ENCODE assay signal across 26 mouse cellular contexts in genomic region chr4:82864974-82865699, GRCm38 (mm10). TPM values are rescaled to one million over a fixed set of nuclear protein-coding genes. Genes with fewer than 3 reads are reported as not detected.
A peak's percentile ranks its signal among the peaks of the same experiment; 100 is the strongest.
DNase-seq lines count a peak whose midpoint lies in the region; ATAC-seq and TF ChIP-seq lines count a peak whose summit lies in the region.
"Had no signal": no experiment of that assay in that cellular context is flagged by ENCODE, and none has a peak within 500 bp of the region (broad histone marks: within the 10 kb centered on the region; RNA-seq: fewer than 3 reads in every experiment).

No protein-coding gene starts in this region.

- no peaks in the 10 kb centered on the region for H3K9me3 ChIP-seq in midbrain, embryonic 11.5 days (ENCODE audit: control insufficient read depth, low read length)
- H3K9me3 ChIP-seq in midbrain, postnatal 0 days (ENCODE audit: low read length) = no peaks in the 10 kb centered on the region
- H3K9me3 ChIP-seq in lung, postnatal 0 days (ENCODE audit: low read length) = no peaks in the 10 kb centered on the region
- H3K9me3 ChIP-seq: embryonic facial prominence, embryonic 13.5 days; embryonic facial prominence, embryonic 15.5 days; forebrain, embryonic 10.5 days; forebrain, embryonic 12.5 days had no signal

- no peak for TF ChIP-seq CTCF in midbrain, postnatal 0 days (IDR thresholded peaks at IDR 0.05)
- no peak for TF ChIP-seq CTCF in lung, adult 2 months (IDR thresholded peaks at IDR 0.05; ENCODE audit: insufficient read depth, low read length)
- TF ChIP-seq CTCF in lung, postnatal 0 days (IDR thresholded peaks at IDR 0.05) = no peak

- ATAC-seq in midbrain, embryonic 11.5 days (ENCODE audit: low FRiP score) = no peak
- ATAC-seq in midbrain, postnatal 0 days (ENCODE audit: low FRiP score) = no peak
- ATAC-seq in granulocyte monocyte progenitor cell, adult 5-6 weeks (replicated peaks; ENCODE audit: poor library complexity, severe bottlenecking) = peak; percentile 72
- peak; percentile 66 for ATAC-seq in megakaryocyte, adult 5-6 weeks (ENCODE audit: poor library complexity, severe bottlenecking)
- ATAC-seq in lung, postnatal 0 days = no peak
- ATAC-seq: forebrain, embryonic 14.5 days; forebrain, embryonic 16.5 days had no signal

- H3K36me3 ChIP-seq in midbrain, embryonic 11.5 days (ENCODE audit: control insufficient read depth, insufficient read depth, low read length) = no peaks in the 10 kb centered on the region
- no peaks in the 10 kb centered on the region for H3K36me3 ChIP-seq in midbrain, postnatal 0 days (ENCODE audit: insufficient read depth, low read length)
- H3K36me3 ChIP-seq in myocyte (ENCODE audit: control insufficient read depth, insufficient read depth) = no peaks in the 10 kb centered on the region
- H3K36me3 ChIP-seq in lung, postnatal 0 days (ENCODE audit: insufficient read depth, low read length) = no peaks in the 10 kb centered on the region
- H3K36me3 ChIP-seq: embryonic facial prominence, embryonic 13.5 days; embryonic facial prominence, embryonic 15.5 days; forebrain, embryonic 10.5 days; forebrain, embryonic 12.5 days had no signal

- no peak for TF ChIP-seq EP300 in lung, postnatal 0 days (IDR thresholded peaks at IDR 0.05)

- DNase-seq in midbrain, embryonic 11.5 days (ENCODE audit: low spot score, missing footprints) = peak; percentile 59
- no peak for DNase-seq in midbrain, postnatal 0 days (ENCODE audit: low spot score)
- no peak for DNase-seq in lung, adult 2 months
- DNase-seq in gastrocnemius, adult 18-20 months (ENCODE audit: low spot score) = no peak
- no peak for DNase-seq in lung, postnatal 0 days (ENCODE audit: low spot score)
- DNase-seq: adrenal gland, adult 2 months; adrenal gland, postnatal 10 days; adrenal gland, postnatal 25 days; cerebellum, adult 11-12 months; cerebellum, adult 2 months; cerebellum, adult 9-10 months; cerebellum, postnatal 10 days; cerebellum, postnatal 25 days; embryo, embryonic 11 days had no signal

- H3K27me3 ChIP-seq in midbrain, embryonic 11.5 days (ENCODE audit: control insufficient read depth, insufficient read depth, low read length) = no peaks in the 10 kb centered on the region
- H3K27me3 ChIP-seq in midbrain, postnatal 0 days (ENCODE audit: insufficient read depth, low read length) = no peaks in the 10 kb centered on the region
- H3K27me3 ChIP-seq in myocyte (ENCODE audit: control insufficient read depth, insufficient read depth, insufficient read length) = no peaks in the 10 kb centered on the region
- H3K27me3 ChIP-seq in lung, postnatal 0 days (replicated peaks; ENCODE audit: insufficient read depth, low read length) = no peaks in the 10 kb centered on the region
- H3K27me3 ChIP-seq: embryonic facial prominence, embryonic 13.5 days; embryonic facial prominence, embryonic 15.5 days; forebrain, embryonic 12.5 days had no signal

- H3K79me2 ChIP-seq in myocyte (ENCODE audit: control insufficient read depth, insufficient read depth) = no peaks in the 10 kb centered on the region

- 76% methylated on average over 8 of the region's 8 CpGs for WGBS in midbrain, embryonic 11.5 days
- 80% methylated on average over 8 of the region's 8 CpGs for WGBS in midbrain, postnatal 0 days
- 75% methylated on average over 8 of the region's 8 CpGs for whole genome bisulfite sequencing in lung, adult 2 months
- 85% methylated on average over 8 of the region's 8 CpGs for WGBS in lung, postnatal 0 days

- H3K4me2 ChIP-seq in midbrain, embryonic 11.5 days = no peak overlapping the region
- H3K4me2 ChIP-seq in midbrain, postnatal 0 days (ENCODE audit: low read depth, low read length, poor library complexity, severe bottlenecking) = no peak overlapping the region
- no peak overlapping the region for H3K4me2 ChIP-seq in myocyte (ENCODE audit: low read depth)
- no peak overlapping the region for H3K4me2 ChIP-seq in lung, postnatal 0 days (replicated peaks; ENCODE audit: low read depth, low read length)
- H3K4me2 ChIP-seq: embryonic facial prominence, embryonic 13.5 days; embryonic facial prominence, embryonic 15.5 days; forebrain, embryonic 12.5 days had no signal

- no peak for TF ChIP-seq POLR2A in myocyte (IDR thresholded peaks at IDR 0.05; ENCODE audit: insufficient read length, low read depth)
- TF ChIP-seq POLR2A in lung, adult 2 months (IDR thresholded peaks at IDR 0.05; ENCODE audit: borderline replicate concordance, extremely low read depth, low read depth, low read length) = no peak

- no peak overlapping the region for H3K27ac ChIP-seq in midbrain, embryonic 11.5 days (ENCODE audit: low read depth, low read length)
- H3K27ac ChIP-seq in midbrain, postnatal 0 days (ENCODE audit: low read depth, low read length) = no peak overlapping the region
- no peak overlapping the region for H3K27ac ChIP-seq in lung, postnatal 0 days (ENCODE audit: low read length)
- H3K27ac ChIP-seq: embryonic facial prominence, embryonic 13.5 days; embryonic facial prominence, embryonic 15.5 days; forebrain, embryonic 10.5 days; forebrain, embryonic 12.5 days had no signal

- no peak overlapping the region for H3ac ChIP-seq in myocyte (ENCODE audit: control insufficient read depth, insufficient read length)

- H3K9ac ChIP-seq in midbrain, embryonic 11.5 days (ENCODE audit: low read length) = no peak overlapping the region
- H3K9ac ChIP-seq in midbrain, postnatal 0 days (replicated peaks; ENCODE audit: low read length, poor library complexity, severe bottlenecking) = no peak overlapping the region
- H3K9ac ChIP-seq in lung, postnatal 0 days (replicated peaks; ENCODE audit: low read depth) = no peak overlapping the region
- H3K9ac ChIP-seq: embryonic facial prominence, embryonic 13.5 days; embryonic facial prominence, embryonic 15.5 days; forebrain, embryonic 12.5 days had no signal

- H3K4me3 ChIP-seq in midbrain, embryonic 11.5 days (ENCODE audit: low read depth, low read length) = no peak overlapping the region
- no peak overlapping the region for H3K4me3 ChIP-seq in midbrain, postnatal 0 days (ENCODE audit: low read depth, low read length)
- H3K4me3 ChIP-seq in myocyte = no peak overlapping the region
- H3K4me3 ChIP-seq in lung, adult 2 months (replicated peaks; ENCODE audit: extremely low read depth, low read depth, low read length) = no peak overlapping the region
- no peak overlapping the region for H3K4me3 ChIP-seq in lung, postnatal 0 days (ENCODE audit: low read depth, low read length)
- H3K4me3 ChIP-seq: embryonic facial prominence, embryonic 13.5 days; embryonic facial prominence, embryonic 15.5 days; erythroblast, embryonic 14.5 days; forebrain, embryonic 10.5 days; forebrain, embryonic 12.5 days had no signal

- no peaks in the 10 kb centered on the region for H3K4me1 ChIP-seq in midbrain, embryonic 11.5 days (ENCODE audit: control insufficient read depth, insufficient read depth, low read length)
- H3K4me1 ChIP-seq in midbrain, postnatal 0 days (ENCODE audit: insufficient read depth, low read length) = no peaks in the 10 kb centered on the region
- no peaks in the 10 kb centered on the region for H3K4me1 ChIP-seq in lung, adult 2 months (ENCODE audit: control insufficient read depth, insufficient read depth, low read length)
- H3K4me1 ChIP-seq in lung, postnatal 0 days (ENCODE audit: insufficient read depth, low read depth, low read length) = no peaks in the 10 kb centered on the region
- H3K4me1 ChIP-seq: embryonic facial prominence, embryonic 13.5 days; embryonic facial prominence, embryonic 15.5 days; forebrain, embryonic 10.5 days; forebrain, embryonic 12.5 days had no signal

TF ChIP-seq in myocyte, 11 proteins besides CTCF, POLR2A, EP300 and RAD21:
- TF ChIP-seq REST (IDR thresholded peaks at IDR 0.05; ENCODE audit: insufficient read depth, insufficient read length) = no peak
- no peak for TF ChIP-seq SRF (IDR thresholded peaks at IDR 0.05; ENCODE audit: control insufficient read depth, insufficient read length, low read depth)
- no peak for TF ChIP-seq E2F4 (IDR thresholded peaks at IDR 0.05; ENCODE audit: insufficient read depth)
- TF ChIP-seq CEBPB (IDR thresholded peaks at IDR 0.05; ENCODE audit: insufficient read depth, poor library complexity, severe bottlenecking) = peak; percentile 64; the same call in 1 of the 2 replicates

RNA-seq across cellular contexts. Expression of gene Zdhhc21, which starts 5.4 kb away (rescaled TPM):
- polyA plus RNA-seq in midbrain, embryonic 11.5 days (2014; fragmentation: Nextera tagmentation; extraction: Ambion mirVana) = 11.5 and 15.6 TPM in 2 replicates
- 50.3 and 55.1 TPM in 2 replicates for total RNA-seq in midbrain, postnatal 0 days (2014; rRNA removed)
- polyA plus RNA-seq in midbrain, postnatal 0 days (2015; fragmentation: Nextera tagmentation; extraction: Ambion mirVana) = 11.5 and 14.8 TPM in 2 replicates
- 28.0 and 37.5 TPM in 2 replicates for total RNA-seq in granulocyte monocyte progenitor cell, adult 5-6 weeks (2014; fragmentation: Nextera tagmentation)
- 19.8 and 24.5 TPM in 2 replicates for total RNA-seq in granulocyte monocyte progenitor cell, adult 5-6 weeks (2017)
- total RNA-seq in megakaryocyte, adult 5-6 weeks (2015) = 33.4 and 38.2 TPM in 2 replicates
- 24.7 and 33.2 TPM in 2 replicates for total RNA-seq in megakaryocyte, adult 5-6 weeks (2017)
- polyA plus RNA-seq in myocyte (2012; fragmentation: generic; extraction: Trizol) = 3.1 TPM
- 2.9 and 4.3 TPM in 2 replicates for polyA plus RNA-seq in lung, adult 2 months (2012; rRNA removed)
- 10 to 100 TPM; 10.7 to 11.1 TPM for total RNA-seq in gastrocnemius, adult 18-20 months (2021)
- polyA plus RNA-seq in lung, postnatal 0 days (2015; fragmentation: Nextera tagmentation; extraction: Ambion mirVana) = 8.8 and 8.9 TPM in 2 replicates
- polyA plus RNA-seq: erythroblast, embryonic 14.5 days had no signal

RNA-seq across cellular contexts. Expression of gene Cer1, which starts 19.8 kb away (rescaled TPM):
- polyA plus RNA-seq in midbrain, embryonic 11.5 days (2014; fragmentation: Nextera tagmentation; extraction: Ambion mirVana) = not detected in 2 replicates
- not detected in 2 replicates for total RNA-seq in midbrain, postnatal 0 days (2014; rRNA removed)
- polyA plus RNA-seq in midbrain, postnatal 0 days (2015; fragmentation: Nextera tagmentation; extraction: Ambion mirVana) = not detected in 2 replicates
- total RNA-seq in granulocyte monocyte progenitor cell, adult 5-6 weeks (2014; fragmentation: Nextera tagmentation) = not detected in 2 replicates
- not detected in 2 replicates for total RNA-seq in granulocyte monocyte progenitor cell, adult 5-6 weeks (2017)
- total RNA-seq in megakaryocyte, adult 5-6 weeks (2015) = not detected in 2 replicates
- total RNA-seq in megakaryocyte, adult 5-6 weeks (2017) = not detected in 2 replicates
- not detected for polyA plus RNA-seq in myocyte (2012; fragmentation: generic; extraction: Trizol)
- polyA plus RNA-seq in lung, adult 2 months (2012; rRNA removed) = not detected in 2 replicates
- not detected for total RNA-seq in gastrocnemius, adult 18-20 months (2021)
- polyA plus RNA-seq in lung, postnatal 0 days (2015; fragmentation: Nextera tagmentation; extraction: Ambion mirVana) = not detected in 2 replicates
- total RNA-seq: adrenal gland, adult 2 months; adrenal gland, postnatal 10 days; adrenal gland, postnatal 25 days; ES-E14; MEL had no signal
- polyA plus RNA-seq: adrenal gland, adult 2 months; cerebellum, adult 2 months; erythroblast, embryonic 14.5 days; forebrain, embryonic 10.5 days; forebrain, embryonic 12.5 days; forebrain, embryonic 16.5 days had no signal

Comparison
In these comparisons a context has a peak if more than half of its experiments do, and no peak if none do; other contexts are left out.
1. ATAC-seq: peak in granulocyte monocyte progenitor cell, adult 5-6 weeks (single experiment) and megakaryocyte, adult 5-6 weeks (single experiment); none in midbrain, embryonic 11.5 days (single experiment), midbrain, postnatal 0 days (single experiment) and lung, postnatal 0 days (single experiment).